Mouse (Mus musculus) cortical plate, adult 2 months (tissue): ENCODE results near the gene Inha.

ENCODE experiments used
- CTCF ChIP-seq: fragments of 200-500 bp; IDR thresholded peaks from 2 replicates; pipeline ENCODE4 v1.5.1; 2011; ENCODE audit warnings: mild to moderate bottlenecking, control low read depth, low read length; ENCODE audit not compliant: insufficient read depth; ENCODE audit errors: extremely low read depth
- POLR2A ChIP-seq: fragments of 200-500 bp; IDR thresholded peaks from 2 replicates; pipeline ENCODE4 v1.6.1; 2011; ENCODE audit warnings: mild to moderate bottlenecking, low read length, control low read depth; ENCODE audit not compliant: insufficient read depth; ENCODE audit errors: extremely low read depth

DNA sequence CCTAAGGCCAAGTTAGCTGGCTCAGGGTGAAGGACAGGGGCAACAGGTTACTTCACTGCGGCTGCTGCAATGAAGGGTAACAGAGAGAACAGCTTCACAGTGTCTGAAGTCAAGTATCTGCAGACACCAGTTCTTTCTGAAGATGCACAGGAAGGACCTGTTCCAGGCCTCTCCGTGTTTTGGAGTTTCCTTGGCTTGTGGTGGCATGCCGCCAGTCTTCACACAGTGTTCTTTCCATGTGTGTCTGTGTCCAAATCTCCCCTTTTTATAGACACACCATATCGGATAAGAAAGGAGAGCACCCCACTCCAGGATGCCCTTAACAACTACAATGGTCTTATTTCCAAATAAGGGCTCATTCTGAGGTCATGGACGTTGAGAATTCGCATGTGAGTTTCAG, 37.5 kb downstream of the Inha start:
- TF ChIP-seq CTCF: no peak
- no peak for TF ChIP-seq POLR2A
